Mouse (Mus musculus): ENCODE data around the gene Ifnar1. TPM values are rescaled to one million over a fixed set of nuclear protein-coding genes. Genes with fewer than 3 reads are reported as not detected.
A peak's percentile ranks its signal among the peaks of the same experiment; 100 is the strongest.

The Ifnar1 gene
- polyA plus RNA-seq, 1 experiment from 2014 or later: 61.4 TPM

- no peaks in the 10 kb centered on the region for H3K9me3 ChIP-seq (replicated peaks)
- H3K27ac ChIP-seq: peak overlapping the region; percentile 85; the same call in 1 of the 2 replicates
- no peak for DNase-seq (ENCODE audit: low spot score)
- peak overlapping the region; percentile 72 for H3K4me3 ChIP-seq
- peaks cover 8% of the 10 kb centered on the region; the same call in 1 of the 2 replicates for H3K36me3 ChIP-seq
- WGBS: 82% methylated on average over 4 of the region's 4 CpGs
- H3K27me3 ChIP-seq (ENCODE audit: low read depth, poor library complexity, severe bottlenecking): no peaks in the 10 kb centered on the region
- H3K4me1 ChIP-seq: peaks cover 32% of the 10 kb centered on the region
Measured at GRCm38 (mm10) chr16:91463836-91464400, 21.1 kb upstream of the Ifnar1 start.

DNA sequence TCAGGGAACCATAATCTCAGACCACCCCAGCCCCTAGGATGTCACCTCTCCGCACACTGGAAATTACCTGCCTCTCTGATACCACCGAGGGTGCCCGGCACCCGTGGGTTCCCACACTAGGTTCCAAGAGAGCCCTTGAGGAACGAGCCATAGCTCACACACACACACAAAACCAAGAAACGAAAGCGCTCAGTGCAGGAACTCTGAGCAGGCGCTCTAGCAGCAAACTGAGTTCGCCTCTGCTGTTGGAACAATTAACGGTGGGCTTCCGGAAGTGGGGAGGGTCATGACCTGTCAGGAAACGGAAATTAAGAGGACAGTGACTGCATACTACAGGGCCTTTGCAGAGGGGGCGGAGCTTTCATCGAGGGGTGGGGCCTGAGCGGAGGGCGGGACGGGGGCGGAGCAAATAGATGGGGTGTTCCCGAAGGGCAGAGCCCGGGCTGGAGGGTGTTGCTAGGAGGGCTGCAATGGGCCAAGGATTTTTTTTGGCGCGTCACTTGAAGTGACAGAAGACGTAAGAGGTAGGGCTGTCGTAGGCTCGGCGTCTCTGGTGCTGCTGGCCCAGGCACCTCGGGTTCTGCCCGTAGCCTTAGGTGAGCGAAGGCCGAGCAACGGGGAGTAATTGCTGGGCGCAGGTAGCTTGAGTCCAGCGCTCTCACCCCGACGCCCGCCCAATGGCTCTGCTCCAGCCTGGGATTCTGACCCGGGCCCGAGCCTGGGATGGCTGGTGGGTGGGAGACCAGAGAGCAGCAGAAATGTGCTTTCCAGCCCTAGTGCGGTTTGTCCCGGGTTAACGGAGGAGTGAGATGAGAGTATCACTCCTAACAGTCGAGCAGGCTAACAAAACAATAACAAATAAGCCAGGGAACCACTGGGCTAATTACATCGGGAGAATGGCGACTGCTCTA, 20.2 kb upstream of the Ifnar1 start:
- Histone ChIP-seq H3K9me3 (replicated peaks) (no peaks in the 10 kb centered on the region), H3K36me3 (peaks cover 8% of the 10 kb centered on the region; the same call in 1 of the 2 replicates), H3K4me1 (peaks cover 32% of the 10 kb centered on the region), H3K27ac (peak overlapping the region; percentile 85), H3K4me3 (peak overlapping the region; percentile 72), H3K27me3 (ENCODE audit: low read depth, poor library complexity, severe bottlenecking) (no peaks in the 10 kb centered on the region)
- DNase-seq (ENCODE audit: low spot score): peak; percentile 95
- WGBS: 2% methylated on average over 44 of the region's 44 CpGs

DNA sequence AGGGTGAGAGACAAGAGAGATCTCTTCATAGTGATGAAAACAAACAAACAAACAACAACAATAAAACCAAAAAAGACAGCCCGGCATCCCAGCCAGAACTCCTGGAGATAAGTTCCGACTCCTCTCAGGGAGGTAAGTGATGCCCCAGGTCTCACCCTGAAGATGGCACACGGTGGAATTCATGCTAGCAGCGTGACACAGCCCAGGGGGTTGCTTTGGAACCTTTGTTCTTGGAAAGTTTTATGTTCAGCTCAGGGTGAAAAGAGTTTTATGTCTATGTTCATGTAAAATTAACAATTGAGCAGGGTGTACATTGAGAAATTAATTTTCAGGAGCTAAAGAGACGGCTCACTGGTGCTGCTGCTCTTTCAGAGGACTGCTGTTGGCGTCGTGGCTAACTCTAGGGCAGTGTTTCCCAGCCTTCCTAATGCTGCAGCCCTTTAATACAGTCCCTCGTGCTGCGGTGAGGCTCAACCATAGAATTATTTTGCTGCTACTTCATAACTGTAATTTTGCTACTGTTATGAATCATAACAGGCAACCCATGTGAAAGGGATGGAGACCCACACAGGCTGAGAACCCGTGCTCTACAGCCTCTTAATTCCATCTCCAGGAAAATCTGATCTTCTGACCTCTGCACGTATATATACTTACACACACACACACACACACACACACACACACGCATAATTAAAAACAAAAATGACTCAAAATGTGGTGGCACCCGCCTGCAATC, 19.4 kb upstream of the Ifnar1 start:
- Histone ChIP-seq H3K4me1 (peaks cover 32% of the 10 kb centered on the region), H3K27me3 (ENCODE audit: low read depth, poor library complexity, severe bottlenecking) (no peaks in the 10 kb centered on the region), H3K27ac (peak overlapping the region; percentile 85), H3K4me3 (peak overlapping the region; percentile 72), H3K9me3 (replicated peaks) (no peaks in the 10 kb centered on the region), H3K36me3 (peaks cover 8% of the 10 kb centered on the region; the same call in 1 of the 2 replicates)
- WGBS: 57% methylated on average over 13 of the region's 13 CpGs
- no peak for DNase-seq (ENCODE audit: low spot score)

DNA sequence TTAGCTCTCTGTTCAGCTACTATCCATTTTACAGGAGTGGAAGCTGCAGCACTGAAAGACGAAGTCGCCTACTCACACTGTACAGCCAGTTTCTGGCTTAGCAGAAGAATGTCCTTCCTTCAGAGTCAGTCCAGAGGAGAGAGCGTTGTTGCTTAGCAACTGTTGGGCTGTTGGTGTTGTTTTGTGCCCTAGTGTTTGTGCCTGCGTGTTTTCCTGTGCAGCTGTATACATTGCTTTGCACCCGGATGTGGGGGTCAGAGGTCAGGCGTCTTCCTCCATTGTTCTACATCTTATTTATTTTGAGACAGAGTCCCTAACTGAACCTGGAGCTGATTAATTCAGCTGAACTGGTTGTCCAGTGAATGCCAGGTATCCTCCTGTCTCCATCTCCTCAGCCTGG, 18.5 kb upstream of the Ifnar1 start:
- 58% methylated on average over 6 of the region's 6 CpGs for WGBS
- Histone ChIP-seq H3K27me3 (ENCODE audit: low read depth, poor library complexity, severe bottlenecking) (no peaks in the 10 kb centered on the region), H3K36me3 (peaks cover 8% of the 10 kb centered on the region; the same call in 1 of the 2 replicates), H3K4me1 (peaks cover 32% of the 10 kb centered on the region), H3K9me3 (replicated peaks) (no peaks in the 10 kb centered on the region), H3K4me3 (no peak overlapping the region), H3K27ac (peak overlapping the region; percentile 7)
- DNase-seq (ENCODE audit: low spot score): peak; percentile 58

DNA sequence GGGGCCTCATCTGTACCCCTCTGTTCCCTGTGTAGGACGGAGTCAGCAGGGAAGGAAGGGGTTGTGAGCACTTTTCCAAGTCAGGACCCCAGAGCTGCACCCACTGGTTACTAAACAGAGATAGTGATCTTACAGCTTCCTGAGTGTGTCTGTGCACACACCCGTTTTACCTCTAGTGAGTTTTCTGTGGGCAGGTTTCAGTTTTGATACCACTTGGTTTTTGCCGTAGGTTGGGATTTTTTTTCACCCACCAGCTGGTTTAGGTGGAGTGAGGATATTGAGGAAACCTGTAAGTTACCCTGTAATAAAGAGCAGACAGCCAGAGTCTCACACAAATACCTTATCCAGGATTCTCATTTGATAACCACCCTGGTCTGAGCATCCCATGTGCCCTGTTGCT, 14.6 kb upstream of the Ifnar1 start:
- peaks cover 8% of the 10 kb centered on the region; the same call in 1 of the 2 replicates for H3K36me3 ChIP-seq
- DNase-seq (ENCODE audit: low spot score): no peak
- H3K27me3 ChIP-seq (ENCODE audit: low read depth, poor library complexity, severe bottlenecking): no peaks in the 10 kb centered on the region
- no peak overlapping the region for H3K27ac ChIP-seq
- H3K4me3 ChIP-seq: no peak overlapping the region
- H3K4me1 ChIP-seq: peaks cover 16% of the 10 kb centered on the region
- 89% methylated on average over 3 of the region's 3 CpGs for WGBS
- no peaks in the 10 kb centered on the region for H3K9me3 ChIP-seq (replicated peaks)

DNA sequence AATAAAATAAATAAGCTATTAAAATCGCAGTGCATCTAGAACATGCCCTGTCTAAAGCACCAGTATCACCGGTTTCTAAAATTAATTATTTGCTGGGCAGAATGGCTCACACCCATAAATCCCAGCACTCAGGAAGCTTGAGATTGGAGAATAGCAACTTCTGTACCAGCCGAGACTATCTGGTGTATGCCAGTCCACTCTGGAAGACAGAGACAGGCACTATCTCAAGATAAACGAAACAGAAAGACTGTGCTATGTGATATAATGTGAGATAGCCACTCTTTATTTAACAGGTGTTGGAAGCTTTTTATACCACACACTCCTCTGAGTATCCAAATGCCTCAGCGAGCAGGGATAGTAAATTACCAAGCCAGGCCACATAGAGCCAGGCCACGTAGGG, 13.6 kb upstream of the Ifnar1 start:
- H3K36me3 ChIP-seq: peaks cover 8% of the 10 kb centered on the region; the same call in 1 of the 2 replicates
- H3K9me3 ChIP-seq (replicated peaks): no peaks in the 10 kb centered on the region
- peaks cover 5% of the 10 kb centered on the region for H3K4me1 ChIP-seq
- no peak overlapping the region for H3K4me3 ChIP-seq
- 84% methylated on average over 6 of the region's 6 CpGs for WGBS
- DNase-seq (ENCODE audit: low spot score): no peak
- H3K27ac ChIP-seq: no peak overlapping the region
- H3K27me3 ChIP-seq (ENCODE audit: low read depth, poor library complexity, severe bottlenecking): no peaks in the 10 kb centered on the region

DNA sequence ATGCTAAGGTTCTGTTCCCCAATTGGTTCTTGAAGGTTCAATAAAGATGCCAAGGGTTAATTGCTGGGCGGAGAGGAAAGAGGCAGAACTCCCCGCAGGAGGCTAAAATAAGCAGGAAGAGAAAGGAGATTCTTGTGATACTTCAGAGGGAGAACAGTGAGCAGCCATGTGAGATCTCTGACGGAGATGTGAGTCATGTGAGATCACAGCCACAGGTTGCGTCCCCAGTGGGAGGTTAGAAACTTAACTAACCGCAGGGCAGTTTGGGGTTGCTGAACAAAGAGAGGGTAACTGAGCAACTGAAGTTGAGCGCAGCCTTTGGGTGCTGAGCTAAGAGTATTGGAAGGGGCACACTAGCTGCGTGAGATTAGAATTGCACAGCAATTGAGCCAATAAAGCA, 9.3 kb upstream of the Ifnar1 start:
- Histone ChIP-seq H3K27ac (no peak overlapping the region), H3K4me3 (no peak overlapping the region), H3K27me3 (ENCODE audit: low read depth, poor library complexity, severe bottlenecking) (no peaks in the 10 kb centered on the region), H3K36me3 (no peaks in the 10 kb centered on the region), H3K4me1 (no peaks in the 10 kb centered on the region), H3K9me3 (replicated peaks) (no peaks in the 10 kb centered on the region)
- no peak for DNase-seq (ENCODE audit: low spot score)
- WGBS: 47% methylated on average over 7 of the region's 7 CpGs

GRCm38 (mm10) chr16:91478067-91478466, 7.0 kb upstream of the Ifnar1 start:
- Histone ChIP-seq H3K27me3 (ENCODE audit: low read depth, poor library complexity, severe bottlenecking) (no peaks in the 10 kb centered on the region), H3K4me1 (no peaks in the 10 kb centered on the region), H3K36me3 (no peaks in the 10 kb centered on the region), H3K27ac (no peak overlapping the region), H3K9me3 (replicated peaks) (no peaks in the 10 kb centered on the region), H3K4me3 (no peak overlapping the region)
- no peak for DNase-seq (ENCODE audit: low spot score)
- WGBS: 88% methylated on average over 1 of the region's 1 CpGs

- Histone ChIP-seq H3K27ac (no peak overlapping the region), H3K9me3 (replicated peaks) (no peaks in the 10 kb centered on the region), H3K4me1 (0 out of 2 replicates have a peak, but pooled peaks cover 3% of the 10 kb centered on the region), H3K36me3 (no peaks in the 10 kb centered on the region; the same call in 1 of the 2 replicates), H3K27me3 (ENCODE audit: low read depth, poor library complexity, severe bottlenecking) (no peaks in the 10 kb centered on the region), H3K4me3 (no peak overlapping the region)
- no peak for DNase-seq (ENCODE audit: low spot score)
Measured at GRCm38 (mm10) chr16:91480517-91480916, 4.5 kb upstream of the Ifnar1 start.

DNA sequence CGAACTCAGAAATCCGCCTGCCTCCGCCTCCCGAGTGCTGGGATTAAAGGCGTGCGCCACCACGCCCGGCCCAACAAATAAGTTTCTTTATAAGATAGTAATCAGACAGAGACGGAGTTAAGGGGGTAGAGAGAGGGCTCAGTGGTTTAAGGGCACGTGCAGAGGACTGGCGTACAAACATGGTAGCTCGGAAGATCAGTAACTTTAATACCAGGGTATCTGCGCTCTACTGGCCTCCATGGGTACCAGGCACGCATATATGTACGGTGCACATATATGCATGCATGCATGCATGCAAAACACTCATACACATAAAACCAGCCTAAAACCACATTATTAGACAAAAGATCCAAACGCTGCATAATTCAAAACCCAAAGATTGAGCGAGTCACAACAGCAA, 651 bp upstream of the Ifnar1 start:
- Histone ChIP-seq H3K9me3 (replicated peaks) (no peaks in the 10 kb centered on the region), H3K4me1 (peaks cover 12% of the 10 kb centered on the region), H3K27me3 (ENCODE audit: low read depth, poor library complexity, severe bottlenecking) (no peaks in the 10 kb centered on the region), H3K4me3 (peak overlapping the region; percentile 80), H3K36me3 (peaks cover 24% of the 10 kb centered on the region), H3K27ac (peak overlapping the region; percentile 95)
- no peak for DNase-seq (ENCODE audit: low spot score)
- 53% methylated on average over 17 of the region's 17 CpGs for WGBS

GRCm38 (mm10) chr16:91485841-91486240, 803 bp downstream of the Ifnar1 start:
- Histone ChIP-seq H3K4me3 (peak overlapping the region; percentile 80), H3K27ac (peak overlapping the region; percentile 95), H3K27me3 (ENCODE audit: low read depth, poor library complexity, severe bottlenecking) (no peaks in the 10 kb centered on the region), H3K4me1 (peaks cover 12% of the 10 kb centered on the region), H3K9me3 (replicated peaks) (no peaks in the 10 kb centered on the region), H3K36me3 (peaks cover 39% of the 10 kb centered on the region)
- 49% methylated on average over 5 of the region's 5 CpGs for WGBS
- no peak for DNase-seq (ENCODE audit: low spot score)

- Histone ChIP-seq H3K27ac (no peak overlapping the region), H3K9me3 (replicated peaks) (no peaks in the 10 kb centered on the region), H3K27me3 (ENCODE audit: low read depth, poor library complexity, severe bottlenecking) (no peaks in the 10 kb centered on the region), H3K36me3 (peaks cover 58% of the 10 kb centered on the region), H3K4me1 (peaks cover 12% of the 10 kb centered on the region), H3K4me3 (no peak overlapping the region)
- 86% methylated on average over 2 of the region's 2 CpGs for WGBS
- DNase-seq (ENCODE audit: low spot score): no peak
Measured at GRCm38 (mm10) chr16:91488066-91488465, 3.0 kb downstream of the Ifnar1 start.

- Histone ChIP-seq H3K36me3 (peaks cover 86% of the 10 kb centered on the region), H3K4me3 (no peak overlapping the region), H3K27ac (no peak overlapping the region), H3K9me3 (replicated peaks) (no peaks in the 10 kb centered on the region), H3K4me1 (peaks cover 5% of the 10 kb centered on the region), H3K27me3 (ENCODE audit: low read depth, poor library complexity, severe bottlenecking) (no peaks in the 10 kb centered on the region)
- DNase-seq (ENCODE audit: low spot score): no peak
- 91% methylated on average over 4 of the region's 4 CpGs for WGBS
Measured at GRCm38 (mm10) chr16:91490897-91491296, 5.9 kb downstream of the Ifnar1 start.
